Mouse (Mus musculus) hematopoietic stem cell, adult 5-6 weeks (primary cell): Measurements from ENCODE around the gene Ankrd24. TPM values are rescaled to one million over a fixed set of nuclear protein-coding genes. Genes with fewer than 3 reads are reported as not detected.
A peak's percentile ranks its signal among the peaks of the same experiment; 100 is the strongest.

Source experiments
- ATAC-seq, 2 experiments: fragments of 125-278 bp in 1 of 2; replicated peaks in 1 of 2; 2 replicates each; pipeline ENCODE4 v1.8.0; 2016 to 2017; ENCODE audit warnings: inconsistent platforms in 2 of 2, mild to moderate bottlenecking in 2 of 2, moderate number of reproducible peaks in 2 of 2, low read depth in 1 of 2, moderate TSS enrichment in 1 of 2; ENCODE audit not compliant: low FRiP score in 2 of 2, poor library complexity in 2 of 2, severe bottlenecking in 2 of 2, insufficient read depth in 1 of 2, low TSS enrichment in 1 of 2
- total RNA-seq: library from RNA; stranded (forward); fragments of 172-1452, 232-1000 nt; gene quantifications from 2 replicates; pipeline ENCODE4 v1.2.3, GENCODE M21; 2017

Ankrd24 gene
- total RNA-seq, 1 experiment from 2014 or later: 3.5 TPM

GRCm38 (mm10) chr10:81602741-81603151, 25.6 kb upstream of the Ankrd24 start:
- peak; percentile 16 to 23; a peak in 1 of 4 replicates for ATAC-seq

- no peak for ATAC-seq
These were observed 24.0 kb upstream of the Ankrd24 start for GRCm38 (mm10) chr10:81604019-81604967.

DNA sequence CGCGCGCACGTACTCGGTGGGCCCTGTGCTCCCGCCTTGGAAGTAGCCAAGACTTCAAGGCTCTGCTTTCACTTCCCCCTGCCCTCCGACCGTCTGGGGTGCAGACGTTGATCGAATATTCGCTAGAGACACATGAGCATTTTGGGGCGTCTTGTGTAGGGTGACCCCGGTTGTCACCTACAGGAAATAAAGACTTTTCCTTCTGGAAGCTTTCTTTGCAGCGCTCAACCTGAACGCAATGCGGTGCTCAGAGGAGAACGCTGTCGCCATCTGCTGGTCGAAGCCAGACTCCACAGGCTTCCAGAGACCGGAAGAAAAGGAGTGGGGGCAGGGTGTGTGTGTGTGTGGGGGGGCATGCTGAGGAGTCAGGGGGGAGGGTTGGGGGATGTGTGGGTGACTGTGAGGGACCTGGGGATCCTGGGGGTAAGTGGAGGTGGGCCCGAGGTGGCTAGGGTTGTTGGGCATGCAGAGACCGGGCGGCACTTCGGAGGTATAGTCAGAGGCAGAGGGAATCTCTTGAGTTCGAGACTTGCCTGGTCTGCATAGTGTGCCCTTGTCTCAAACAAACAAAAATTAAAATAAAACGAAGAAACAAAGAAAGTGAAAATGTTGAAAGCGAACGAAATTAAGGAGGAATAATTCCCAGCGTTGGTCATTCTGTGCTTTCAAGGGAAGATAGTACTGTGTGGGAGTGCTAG, 23.2 kb upstream of the Ankrd24 start:
- ATAC-seq: peak; percentile 35 to 40

- ATAC-seq: no peak
These were observed 22.7 kb upstream of the Ankrd24 start for GRCm38 (mm10) chr10:81605666-81605973.

- peak; percentile 86 to 93 for ATAC-seq
These were observed 22.2 kb upstream of the Ankrd24 start, which contains the start of gene BC025920 for GRCm38 (mm10) chr10:81605974-81606751. BC025920 (plus strand) TSS chr10:81606270.

GRCm38 (mm10) chr10:81608308-81608707, 20.0 kb upstream of the Ankrd24 start:
- no peak for ATAC-seq

DNA sequence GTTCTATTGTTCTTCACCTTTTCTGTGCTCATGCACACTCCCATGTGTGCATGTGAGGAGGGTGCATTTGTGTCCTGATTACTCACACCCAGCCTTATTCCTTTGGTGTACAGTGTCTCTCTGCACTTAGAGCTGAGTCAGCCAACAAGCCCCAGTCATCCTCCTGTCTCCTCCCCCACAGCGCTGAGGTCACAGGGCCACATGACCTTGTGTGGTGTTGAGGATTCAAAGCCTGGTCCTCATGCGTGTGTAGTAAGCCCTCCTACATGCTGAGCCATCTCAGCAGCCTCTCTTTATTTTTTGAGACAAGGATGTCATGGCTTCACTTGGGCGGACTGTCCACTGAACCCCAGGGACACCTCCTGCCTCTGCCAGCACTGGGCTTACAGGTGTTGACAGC, 15.6 kb upstream of the Ankrd24 start:
- ATAC-seq: no peak

DNA sequence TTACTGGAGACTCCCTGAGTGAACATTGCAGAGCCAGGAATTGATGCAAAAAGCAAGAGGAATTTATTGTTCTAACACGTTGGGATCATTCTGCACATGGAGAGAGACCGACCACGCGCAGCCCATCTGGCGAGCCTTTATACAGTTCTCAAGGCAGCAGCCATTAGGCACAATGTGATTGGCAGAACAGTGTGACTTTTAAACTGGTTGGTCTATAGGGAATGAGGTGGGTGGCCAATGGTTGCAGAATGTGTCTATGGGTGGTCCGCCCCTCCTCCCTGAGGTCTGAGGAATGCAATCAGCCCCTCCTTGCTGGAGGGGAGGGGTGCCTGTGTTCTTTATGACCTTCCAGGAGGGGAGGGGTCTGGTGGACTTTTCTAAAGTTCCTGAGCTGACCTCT, 12.9 kb upstream of the Ankrd24 start:
- ATAC-seq: no peak

DNA sequence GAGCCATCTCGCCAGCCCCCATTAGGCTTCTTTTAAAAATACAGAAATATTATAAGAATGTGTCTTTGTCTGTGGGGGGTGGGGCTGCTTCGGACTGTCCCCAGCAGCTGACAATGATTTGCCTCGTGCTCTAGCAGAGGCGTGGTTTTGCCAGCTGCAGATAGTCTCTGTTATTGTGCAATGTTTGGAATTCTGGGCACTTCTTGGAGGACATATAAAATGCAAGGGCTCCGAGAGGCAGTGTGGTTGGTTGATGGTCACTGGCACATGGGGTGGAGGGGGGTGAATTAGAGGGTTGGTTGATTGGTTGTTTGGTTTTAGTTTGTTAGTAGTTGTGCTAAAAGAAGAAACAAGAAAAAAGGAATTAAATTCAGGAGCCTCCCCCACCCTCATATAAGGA, 8.4 kb upstream of the Ankrd24 start:
- peak in 1 of 2 experiments; percentile 5; a peak in 1 of 4 replicates for ATAC-seq

DNA sequence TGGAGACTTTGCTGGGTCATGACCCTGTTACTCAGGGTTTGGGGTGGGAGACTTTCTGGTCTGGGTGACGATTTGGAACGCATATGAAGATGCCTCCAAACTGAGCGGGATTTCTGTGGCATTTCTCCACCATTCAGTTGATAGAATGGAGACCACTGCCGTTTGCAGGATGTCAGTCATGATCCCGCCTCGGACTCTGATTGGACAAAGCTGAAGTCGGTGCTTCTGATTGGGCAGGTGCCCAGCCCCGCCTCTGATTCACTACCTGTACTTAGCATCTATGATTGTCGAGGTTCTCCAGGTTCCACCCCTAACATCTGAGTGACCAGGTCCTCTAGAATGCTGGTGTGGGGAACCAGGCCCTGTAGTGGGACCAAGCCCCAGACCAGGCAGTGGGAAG, 7.6 kb upstream of the Ankrd24 start:
- ATAC-seq: no peak

GRCm38 (mm10) chr10:81623441-81623840, 4.9 kb upstream of the Ankrd24 start:
- ATAC-seq: no peak

- no peak for ATAC-seq
These were observed 2.0 kb upstream of the Ankrd24 start for GRCm38 (mm10) chr10:81626101-81626993.

GRCm38 (mm10) chr10:81626994-81627835, 1.1 kb upstream of the Ankrd24 start, which contains the start of gene Sirt6:
Sirt6 (minus strand) TSS chr10:81627797.
- peak; percentile 88 to 91 for ATAC-seq

- peak; percentile 14 to 50; a peak in 3 of 4 replicates for ATAC-seq
These were observed 512 bp upstream of the Ankrd24 start for GRCm38 (mm10) chr10:81627836-81628220.

- ATAC-seq: peak; percentile 98 to 99
These were observed 5.1 kb downstream of the Ankrd24 start for GRCm38 (mm10) chr10:81633253-81634099.
